Mouse (Mus musculus): ENCODE measurements at regions not wholly inside any gene's neighbourhood (a gene's known extent, or its start where the extent isn't known, plus 50 kb on each side); places are given as distances from the start of the nearest gene placed in this dataset.

- TF ChIP-seq EP300 (IDR thresholded peaks at IDR 0.05; ENCODE audit: insufficient read depth, low read depth, low read length), result no peak
- TF ChIP-seq CTCF (IDR thresholded peaks at IDR 0.05), result no peak
These were observed 91.3 kb upstream of the 1600014C23Rik start for GRCm38 (mm10) chr17:45824977-45825376.
